Mouse (Mus musculus) forebrain, embryonic 14.5 days (tissue): ENCODE data around the gene Gatc. TPM values are rescaled to one million over a fixed set of nuclear protein-coding genes. Genes with fewer than 3 reads are reported as not detected.

Source experiments
- ATAC-seq: fragments of 200-750 bp; cut with Nextera tagmentation; 2 replicates; pipeline ENCODE4 v1.8.0; 2017; ENCODE audit warnings: mild to moderate bottlenecking, moderate library complexity
- DNase-seq: peaks from one replicate; pipeline ENCODE4 v3.0.0-alpha.2; 2015; ENCODE audit warnings: low spot score
- H3K27ac ChIP-seq: fragments of 300-500 bp; sonication (generic); 2 replicates; pipeline ENCODE4 v1.5.1; 2014; ENCODE audit warnings: low read depth, mild to moderate bottlenecking, control low read depth, low read length, moderate library complexity
- H3K27me3 ChIP-seq: fragments of 300-500 bp; sonication (generic); replicated peaks from 2 replicates; pipeline ENCODE4 v1.6.1; 2014; ENCODE audit warnings: low read length, control low read depth, mixed read lengths; ENCODE audit not compliant: control insufficient read depth, insufficient read depth
- H3K36me3 ChIP-seq: fragments of 300-500 bp; sonication (generic); 2 replicates; pipeline ENCODE4 v1.6.1; 2014; ENCODE audit warnings: low read length, control low read depth; ENCODE audit not compliant: control insufficient read depth, insufficient read depth
- H3K4me1 ChIP-seq: fragments of 300-500 bp; sonication (generic); 2 replicates; pipeline ENCODE4 v1.6.1; 2014; ENCODE audit warnings: antibody characterized with exemption, low read length, control low read depth; ENCODE audit not compliant: control insufficient read depth, insufficient read depth
- H3K4me2 ChIP-seq: fragments of 300-500 bp; sonication (generic); 2 replicates; pipeline ENCODE4 v1.6.1; 2014; ENCODE audit warnings: mild to moderate bottlenecking, control low read depth, low read length
- H3K4me3 ChIP-seq: fragments of 300-500 bp; sonication (generic); 2 replicates; pipeline ENCODE4 v1.5.1; 2014; ENCODE audit warnings: low read depth, low read length, control low read depth
- H3K9ac ChIP-seq: fragments of 300-500 bp; sonication (generic); 2 replicates; pipeline ENCODE4 v1.6.1; 2014; ENCODE audit warnings: mild to moderate bottlenecking, low read length, control low read depth, moderate library complexity
- H3K9me3 ChIP-seq: fragments of 300-500 bp; sonication (generic); replicated peaks from 2 replicates; pipeline ENCODE4 v1.6.1; 2016; ENCODE audit warnings: low read length, control low read depth, mixed read lengths; ENCODE audit not compliant: control insufficient read depth
- WGBS: fragments of 180-500 bp; shearing (Covaris S2); extraction: QIAGEN DNeasy Blood & Tissue Kit; methylation state at CpG from one replicate; pipeline ENCODE4 v1.1.7; 2014; 5-methylcytosine and 5-hydroxymethylcytosine counted together
- polyA plus RNA-seq: library from polyadenylated mRNA; unstranded; fragments of >200 nt; fragmentation: Nextera tagmentation; extraction: Ambion mirVana; gene quantifications from 2 replicates; pipeline ENCODE4 v1.2.1, GENCODE M21; 2014

Gene Gatc
- polyA plus RNA-seq, 1 experiment from 2014 or later: 30.1 TPM

- WGBS: 11% methylated on average over 36 of the region's 36 CpGs
- peak overlapping the region; percentile 65 for H3K27ac ChIP-seq
- no peaks in the 10 kb centered on the region for H3K9me3 ChIP-seq
- H3K4me3 ChIP-seq: peak overlapping the region; percentile 82
- ATAC-seq (peak; percentile 14; the same call in 1 of the 2 replicates), DNase-seq (no peak)
- no peaks in the 10 kb centered on the region for H3K27me3 ChIP-seq
- peak overlapping the region; percentile 88 for H3K9ac ChIP-seq
- H3K4me2 ChIP-seq: peak overlapping the region; percentile 52
- H3K4me1 ChIP-seq: peaks cover 8% of the 10 kb centered on the region
- H3K36me3 ChIP-seq: peaks cover 42% of the 10 kb centered on the region
These were observed 562 bp upstream of the Gatc start for GRCm38 (mm10) chr5:115341314-115342165.

- no peak for DNase-seq
- no peak overlapping the region for H3K27ac ChIP-seq
- 32% methylated on average over 7 of the region's 7 CpGs for WGBS
- no peak for ATAC-seq
- H3K4me1 ChIP-seq: peaks cover 8% of the 10 kb centered on the region
- H3K9ac ChIP-seq: peak overlapping the region; percentile 88; the same call in 1 of the 2 replicates
- H3K27me3 ChIP-seq: no peaks in the 10 kb centered on the region
- H3K36me3 ChIP-seq: peaks cover 41% of the 10 kb centered on the region
- H3K4me3 ChIP-seq: peak overlapping the region; percentile 82
- peak overlapping the region; percentile 52 for H3K4me2 ChIP-seq
- no peaks in the 10 kb centered on the region for H3K9me3 ChIP-seq
These were observed 971 bp downstream of the Gatc start for GRCm38 (mm10) chr5:115340007-115340406.

GRCm38 (mm10) chr5:115333626-115334025 is 7.4 kb downstream of the Gatc start:
- 77% methylated on average over 3 of the region's 3 CpGs for WGBS
- Histone ChIP-seq H3K9ac (no peak overlapping the region), H3K27me3 (no peaks in the 10 kb centered on the region), H3K9me3 (no peaks in the 10 kb centered on the region), H3K4me3 (no peak overlapping the region), H3K4me1 (peaks cover 8% of the 10 kb centered on the region), H3K4me2 (no peak overlapping the region), H3K27ac (no peak overlapping the region), H3K36me3 (peaks cover 67% of the 10 kb centered on the region)
- DNase-seq (no peak), ATAC-seq (no peak)

- ATAC-seq (no peak), DNase-seq (no peak)
- Histone ChIP-seq H3K9ac (no peak overlapping the region), H3K9me3 (no peaks in the 10 kb centered on the region), H3K4me1 (peaks cover 16% of the 10 kb centered on the region), H3K4me3 (no peak overlapping the region), H3K27me3 (no peaks in the 10 kb centered on the region), H3K4me2 (no peak overlapping the region), H3K36me3 (peaks cover 62% of the 10 kb centered on the region), H3K27ac (no peak overlapping the region)
- 84% methylated on average over 9 of the region's 9 CpGs for WGBS
These were observed 10.0 kb downstream of the Gatc start for GRCm38 (mm10) chr5:115330955-115331354.

GRCm38 (mm10) chr5:115327610-115328548 is 13.1 kb downstream of the Gatc start:
- H3K4me1 ChIP-seq: peaks cover 17% of the 10 kb centered on the region
- ATAC-seq (peak; percentile 36), DNase-seq (peak; percentile 30)
- H3K9me3 ChIP-seq: no peaks in the 10 kb centered on the region
- no peaks in the 10 kb centered on the region for H3K27me3 ChIP-seq
- H3K9ac ChIP-seq: peak overlapping the region; percentile 93
- peak overlapping the region; percentile 64 for H3K4me2 ChIP-seq
- H3K27ac ChIP-seq: peak overlapping the region; percentile 75
- H3K36me3 ChIP-seq: peaks cover 32% of the 10 kb centered on the region
- under 1% methylated on average over 53 of the region's 55 CpGs for WGBS
- peak overlapping the region; percentile 94 for H3K4me3 ChIP-seq

GRCm38 (mm10) chr5:115326875-115327609 is 13.9 kb downstream of the Gatc start, which contains the start of gene Srsf9:
TSS of gene Srsf9 (plus strand) at chr5:115327177.
- Histone ChIP-seq H3K27me3 (no peaks in the 10 kb centered on the region), H3K4me2 (peak within 1 kb of the TSS; percentile 64), H3K9ac (peak within 1 kb of the TSS; percentile 93), H3K36me3 (peaks cover 23% of the 10 kb centered on the region), H3K4me1 (peaks cover 17% of the 10 kb centered on the region), H3K4me3 (peak within 1 kb of the TSS; percentile 94), H3K27ac (peak within 1 kb of the TSS; percentile 75), H3K9me3 (no peaks in the 10 kb centered on the region)
- WGBS: under 1% methylated on average over 68 of the region's 97 CpGs
- DNase-seq: peak; percentile 96
- peak; percentile 94 for ATAC-seq

GRCm38 (mm10) chr5:115326256-115326831 is 14.6 kb downstream of the Gatc start:
- Histone ChIP-seq H3K27me3 (no peaks in the 10 kb centered on the region), H3K4me3 (peak overlapping the region; percentile 94), H3K4me1 (peaks cover 17% of the 10 kb centered on the region), H3K9ac (peak overlapping the region; percentile 93), H3K36me3 (peaks cover 16% of the 10 kb centered on the region), H3K9me3 (no peaks in the 10 kb centered on the region), H3K27ac (peak overlapping the region; percentile 75; the same call in 1 of the 2 replicates), H3K4me2 (peak overlapping the region; percentile 64)
- peak; percentile 24; the same call in 1 of the 2 replicates for ATAC-seq
- 25% methylated on average over 11 of the region's 11 CpGs for WGBS
- no peak for DNase-seq
